Mouse (Mus musculus): ENCODE results near the gene Lysmd4. TPM values are rescaled to one million over a fixed set of nuclear protein-coding genes. Genes with fewer than 3 reads are reported as not detected.
A peak's percentile ranks its signal among the peaks of the same experiment; 100 is the strongest.
"Not testable (repeated sequence)": the region's sequence is repeated elsewhere in the genome, so short reads cannot be mapped to it uniquely, and the experiment has no call there.

Gene Lysmd4
- total RNA-seq, 2 experiments from 2014 or later = 17.4 to 18.1 TPM

GRCm38 (mm10) chr7:67228891-67229602, 6.7 kb downstream of the Lysmd4 start:
- intact Hi-C loops (cut with DNase I) = no loop called here
- peak; percentile 54 to 73 for DNase-seq

GRCm38 (mm10) chr7:67229701-67230100, 7.4 kb downstream of the Lysmd4 start:
- intact Hi-C loops (cut with DNase I) = loop anchor here (10.0 kb wide), 1 partner anchor 325 kb away; no protein-coding TSS in a partner anchor
- no peak for DNase-seq

DNA sequence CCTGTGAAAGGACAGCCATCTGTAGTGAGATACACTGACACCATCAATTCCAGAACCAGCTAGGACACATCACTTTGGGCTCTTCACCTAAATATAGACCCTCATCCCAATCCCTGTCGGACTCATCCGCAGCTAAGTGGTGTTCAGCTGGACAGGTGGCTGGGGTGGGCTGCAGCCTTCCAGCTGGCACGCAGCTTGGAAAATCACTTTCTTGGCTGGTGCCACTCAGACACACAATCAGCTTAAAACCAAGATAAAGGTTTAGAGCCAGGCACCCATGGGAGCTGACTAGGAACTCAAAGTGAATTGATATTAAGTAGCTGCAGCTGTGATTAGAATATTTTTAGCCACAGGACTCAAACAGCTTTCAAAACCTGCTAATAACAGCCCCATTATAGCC, 7.9 kb downstream of the Lysmd4 start:
- DNase-seq = peak; percentile 71 to 75
- intact Hi-C loops (cut with DNase I) = loop anchor here (10.0 kb wide), 1 partner anchor 325 kb away; no protein-coding TSS in a partner anchor

- peak in 1 of 2 experiments; percentile 12 for DNase-seq
- intact Hi-C loops (cut with DNase I) = loop anchor here (10.0 kb wide), 1 partner anchor 324 kb away; no protein-coding TSS in a partner anchor
Measured at GRCm38 (mm10) chr7:67230640-67231140, 8.3 kb downstream of the Lysmd4 start.

DNA sequence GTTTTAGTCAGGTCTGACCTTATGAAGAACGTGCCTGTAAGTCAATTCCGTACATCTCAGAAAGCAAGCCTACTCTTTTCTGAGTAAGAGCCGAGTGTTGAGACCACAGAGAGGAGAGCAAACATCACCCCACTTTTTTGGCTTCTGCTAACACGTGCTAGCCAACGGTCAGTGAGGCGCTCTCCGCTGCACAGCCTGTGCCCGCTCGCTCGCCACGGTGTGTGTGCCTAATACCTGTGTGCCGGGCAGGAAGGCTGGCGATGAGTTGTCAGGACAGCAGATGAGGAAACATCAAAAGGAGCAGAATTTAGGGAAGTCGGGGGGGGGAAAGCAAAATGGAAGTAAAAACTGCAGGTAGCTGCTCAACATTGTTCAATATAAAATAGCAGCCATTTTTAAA, 10.2 kb downstream of the Lysmd4 start:
- no peak for DNase-seq
- intact Hi-C loops (cut with DNase I) = loop anchor here (10.0 kb wide), 1 partner anchor 322 kb away; no protein-coding TSS in a partner anchor

- intact Hi-C loops (cut with DNase I) = loop anchor here (10.0 kb wide), 1 partner anchor 320 kb away; no protein-coding TSS in a partner anchor
- DNase-seq = peak; percentile 63 to 77
Measured at GRCm38 (mm10) chr7:67234797-67235196, 12.5 kb downstream of the Lysmd4 start.

- DNase-seq = no peak
- intact Hi-C loops (cut with DNase I) = loop anchor here (10.0 kb wide), 1 partner anchor 318 kb away; no protein-coding TSS in a partner anchor
Measured at GRCm38 (mm10) chr7:67236351-67236750, 14.0 kb downstream of the Lysmd4 start.

- intact Hi-C loops (cut with DNase I) = loop anchor here (10.0 kb wide), 1 partner anchor 317 kb away; no protein-coding TSS in a partner anchor
- DNase-seq = no peak
Measured at GRCm38 (mm10) chr7:67237752-67238151, 15.4 kb downstream of the Lysmd4 start.

- intact Hi-C loops (cut with DNase I) = loop anchor here (2.0 to 5.0 kb wide), 3 partner anchors 130 to 389 kb away; partner anchors contain the start of gene Mef2a
- DNase-seq = no peak
Measured at GRCm38 (mm10) chr7:67241969-67242368, 19.6 kb downstream of the Lysmd4 start.

DNA sequence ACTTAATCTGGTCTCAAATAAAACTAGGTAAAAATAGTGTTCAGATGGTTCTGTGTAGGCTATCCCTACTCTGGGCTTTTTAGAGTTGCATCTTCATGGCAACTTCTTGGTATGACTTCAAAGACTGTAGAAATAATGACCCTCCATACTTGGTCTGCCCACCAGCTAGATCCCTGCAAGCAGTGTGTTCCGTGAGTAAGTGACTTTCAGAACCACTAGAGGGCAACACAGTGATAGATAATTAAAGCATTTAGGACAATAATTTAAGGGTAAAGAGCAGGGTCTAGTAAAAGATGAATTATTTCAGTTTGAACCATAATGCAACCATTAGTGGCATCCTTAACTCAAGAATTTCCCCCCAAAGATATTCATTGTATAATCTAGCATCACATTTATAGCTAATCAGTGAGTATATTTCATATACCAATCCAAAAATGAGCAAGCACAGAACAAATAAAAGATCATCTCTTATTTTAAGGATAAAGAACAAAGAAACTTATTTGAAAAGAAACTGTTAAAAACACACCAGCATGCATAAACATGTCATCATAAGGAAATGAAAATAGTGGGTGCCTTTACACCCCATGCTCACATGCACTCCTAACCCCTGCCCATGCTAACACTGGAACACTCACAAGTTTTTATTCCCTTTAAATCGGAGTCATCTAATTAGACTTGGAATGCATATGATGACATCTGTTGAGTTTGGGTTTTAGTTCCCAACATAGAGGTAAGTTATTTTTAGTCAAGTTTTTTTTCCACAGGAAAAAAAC, 21.0 kb downstream of the Lysmd4 start:
- intact Hi-C loops (cut with DNase I) = loop anchor here (2.0 to 5.0 kb wide), 3 partner anchors 129 to 387 kb away; partner anchors contain the start of gene Mef2a
- DNase-seq = no peak

GRCm38 (mm10) chr7:67243894-67244282, 21.5 kb downstream of the Lysmd4 start:
- DNase-seq = no peak
- intact Hi-C loops (cut with DNase I) = loop anchor here (2.0 to 5.0 kb wide), 3 partner anchors 128 to 387 kb away; partner anchors contain the start of gene Mef2a

DNA sequence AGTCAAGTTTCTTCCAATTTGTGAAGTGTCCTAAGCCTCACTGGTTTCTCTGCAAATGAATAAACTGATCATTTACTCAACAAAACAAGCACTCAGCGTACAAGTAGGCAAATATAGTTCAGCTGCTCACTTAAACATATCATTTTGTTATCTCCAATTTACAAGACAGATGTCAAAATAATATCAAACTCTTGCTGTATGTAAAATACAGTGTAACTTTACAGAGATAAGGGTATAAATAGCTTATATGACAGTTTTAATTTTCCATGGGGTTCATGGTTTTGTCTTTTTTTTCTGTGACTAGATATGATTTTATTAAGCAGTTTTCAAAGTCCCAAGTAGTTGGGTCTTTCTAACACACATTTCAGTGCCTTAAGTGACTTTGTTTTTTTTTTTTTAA, 22.9 kb downstream of the Lysmd4 start:
- intact Hi-C loops (cut with DNase I) = no loop called here
- DNase-seq = no peak

GRCm38 (mm10) chr7:67246067-67246466, 23.7 kb downstream of the Lysmd4 start:
- intact Hi-C loops (cut with DNase I) = no loop called here
- no peak for DNase-seq

GRCm38 (mm10) chr7:67259828-67260563, 37.7 kb downstream of the Lysmd4 start:
- intact Hi-C loops (cut with DNase I) = no loop called here
- DNase-seq = peak; percentile 78 to 86

GRCm38 (mm10) chr7:67270447-67270846, 48.1 kb downstream of the Lysmd4 start:
- intact Hi-C loops (cut with DNase I) = loop anchor here (5.0 kb wide), 1 partner anchor 37 kb away; no protein-coding TSS in a partner anchor
- not testable (repeated sequence) for DNase-seq

DNA sequence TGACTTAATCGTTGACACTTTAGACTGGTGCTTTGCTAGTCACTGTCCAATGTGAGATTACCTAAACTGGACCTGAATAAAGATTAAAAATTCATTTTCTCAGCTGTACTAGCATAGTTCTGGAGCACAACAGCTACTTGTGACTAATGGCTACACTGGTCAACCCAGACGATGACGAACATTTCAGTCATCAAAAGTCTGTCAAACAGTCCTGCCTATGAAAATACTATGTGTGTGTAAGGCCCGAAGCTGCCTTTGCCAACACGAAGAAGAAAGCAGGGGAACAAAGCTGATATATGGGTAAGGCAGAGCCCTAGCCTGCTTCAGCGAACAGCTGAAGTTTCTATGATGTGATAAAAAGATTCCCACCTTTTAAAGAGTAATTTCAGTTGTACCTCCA, 61.2 kb downstream of the Lysmd4 start:
- intact Hi-C loops (cut with DNase I) = no loop called here
- no peak for DNase-seq

DNA sequence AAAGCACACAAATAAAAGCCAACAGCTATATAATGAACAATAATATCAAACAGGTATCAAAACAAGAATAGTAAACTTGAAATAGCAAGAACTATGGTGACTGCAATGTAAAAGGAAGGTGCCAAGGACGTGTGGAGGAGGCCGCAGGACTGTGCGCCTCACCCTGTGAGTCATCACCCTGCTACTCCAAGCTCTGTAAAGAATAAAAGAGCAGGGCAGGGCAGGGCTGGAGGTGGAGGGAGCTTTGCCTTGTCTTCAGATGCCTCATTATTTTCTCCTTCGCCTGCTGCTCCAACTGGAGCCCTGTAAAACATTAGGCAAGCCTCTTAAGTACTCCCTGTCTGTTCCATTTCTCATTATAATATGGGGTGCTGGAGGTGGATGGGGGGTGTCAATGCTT, 65.1 kb downstream of the Lysmd4 start:
- intact Hi-C loops (cut with DNase I) = no loop called here
- no peak for DNase-seq

GRCm38 (mm10) chr7:67291356-67291755, 69.0 kb downstream of the Lysmd4 start:
- intact Hi-C loops (cut with DNase I) = no loop called here
- no peak for DNase-seq

DNA sequence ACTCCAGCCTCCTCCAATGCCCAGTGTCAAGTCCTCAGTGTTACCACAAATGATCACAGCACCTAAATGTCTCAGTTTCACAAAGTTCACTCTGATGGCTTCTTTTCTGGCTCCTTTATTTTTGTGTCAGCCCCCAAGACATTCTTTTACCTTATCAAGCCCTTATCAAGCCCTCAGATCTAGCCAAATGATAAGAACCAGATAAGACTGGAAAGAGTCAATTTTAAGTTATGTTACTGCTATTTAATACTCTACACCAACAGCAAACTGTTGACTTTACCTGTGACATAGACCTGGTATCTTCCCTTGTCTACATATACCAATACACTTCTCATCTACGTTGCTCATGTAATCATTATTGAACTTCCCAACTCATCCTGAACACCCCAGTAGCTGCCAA, 74.1 kb downstream of the Lysmd4 start:
- intact Hi-C loops (cut with DNase I) = no loop called here
- DNase-seq = no peak

DNA sequence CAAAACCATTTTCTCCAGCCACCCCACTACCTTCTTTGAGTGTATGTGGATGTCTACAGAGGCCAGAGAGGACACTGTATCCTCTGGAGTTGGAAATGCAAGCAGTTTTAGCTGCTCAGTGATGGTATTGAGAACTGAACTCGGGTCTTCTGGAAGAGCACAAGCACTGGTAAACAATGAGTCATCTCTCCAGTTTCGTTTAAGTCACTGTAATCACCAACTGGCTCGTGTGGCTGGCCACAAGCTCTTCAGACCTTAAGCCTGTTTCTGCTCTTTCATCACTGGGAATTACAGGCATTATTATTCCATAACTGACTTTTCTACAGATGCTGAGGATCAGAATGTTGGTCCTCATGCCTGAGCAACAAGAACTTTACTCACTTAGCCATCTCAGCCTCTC, 82.6 kb downstream of the Lysmd4 start:
- DNase-seq = no peak
- intact Hi-C loops (cut with DNase I) = loop anchor here (5.0 kb wide), 1 partner anchor 33 kb away; no protein-coding TSS in a partner anchor
